Mouse (Mus musculus) myocyte (in vitro differentiated cells): Measurements from ENCODE around the gene Hal.

Source experiments
- E2F4 ChIP-seq: IDR thresholded peaks from one replicate; pipeline ENCODE4 v1.6.1; 2011; ENCODE audit warnings: mild to moderate bottlenecking, control low read depth, moderate library complexity; ENCODE audit not compliant: insufficient read depth
- POLR2A ChIP-seq: IDR thresholded peaks from one replicate; pipeline ENCODE4 v1.6.1; 2011; ENCODE audit warnings: low read depth, mild to moderate bottlenecking, control low read depth, moderate library complexity; ENCODE audit not compliant: insufficient read length
- TCF12 ChIP-seq: IDR thresholded peaks from one replicate; pipeline ENCODE4 v1.6.1; 2011; ENCODE audit warnings: mild to moderate bottlenecking, control low read depth; ENCODE audit not compliant: poor library complexity, insufficient read depth, severe bottlenecking
- USF1 ChIP-seq: IDR thresholded peaks from one replicate; pipeline ENCODE4 v1.6.1; 2011; ENCODE audit warnings: low read depth, mild to moderate bottlenecking, control low read depth, moderate library complexity

DNA sequence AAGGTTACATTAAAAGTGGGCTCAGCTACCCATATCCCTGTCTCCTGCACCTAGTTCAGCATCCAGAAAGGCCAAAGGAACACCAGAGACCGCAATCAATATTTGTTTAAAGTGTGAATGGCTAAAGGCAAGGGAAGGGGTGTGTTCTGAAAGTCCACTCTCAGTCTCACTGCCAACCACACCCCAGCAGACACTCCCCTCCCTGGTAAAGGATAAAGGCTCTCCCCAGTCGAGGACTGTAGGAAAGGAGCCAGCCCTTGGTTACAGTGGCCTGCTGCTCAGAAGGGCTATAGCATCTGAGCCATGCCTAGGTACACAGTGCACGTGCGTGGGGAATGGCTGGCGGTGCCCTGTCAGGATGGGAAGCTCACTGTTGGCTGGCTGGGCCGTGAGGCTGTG lies 259 bp downstream of the Hal start:
- TF ChIP-seq TCF12, result no peak
- no peak for TF ChIP-seq POLR2A
- no peak for TF ChIP-seq E2F4
- no peak for TF ChIP-seq USF1
